Mouse (Mus musculus): ENCODE measurements around the gene Ccdc177. TPM values are rescaled to one million over a fixed set of nuclear protein-coding genes. Genes with fewer than 3 reads are reported as not detected.

Gene Ccdc177
- polyA plus RNA-seq (2015; fragmentation: Nextera tagmentation; extraction: Ambion mirVana) = 0.02 and 0.04 TPM in 2 replicates

DNA sequence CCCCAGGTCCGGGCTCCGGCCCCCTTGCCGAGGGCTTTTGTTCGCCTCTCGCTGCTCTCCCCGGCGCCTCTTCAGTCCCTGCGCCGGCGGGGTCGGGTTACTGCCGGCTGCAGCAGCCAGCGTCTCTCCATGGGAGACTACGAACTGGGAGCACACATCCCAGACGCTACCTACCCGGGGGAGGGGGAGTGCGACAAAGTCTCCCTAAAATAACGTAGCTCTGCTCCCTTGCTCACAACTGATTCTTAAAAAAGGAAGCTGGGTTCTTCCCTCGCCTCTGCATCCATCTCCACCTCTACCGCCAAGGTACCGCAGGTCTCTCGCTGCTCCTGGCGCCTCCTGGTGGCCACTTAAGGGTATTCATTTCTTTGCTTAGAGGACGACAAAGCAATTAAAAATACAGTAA, at the start of gene Ccdc177:
Ccdc177 (minus strand) TSS at position 292 of the 406 bp plus-strand sequence.
- no peak within 1 kb of the TSS for H3K9ac ChIP-seq
- no peak for ATAC-seq (ENCODE audit: insufficient number of reproducible peaks, low FRiP score, low TSS enrichment, low read depth)
- H3K27ac ChIP-seq = no peak within 1 kb of the TSS
- peak within 1 kb of the TSS; percentile 98 for H3K4me2 ChIP-seq
- peaks cover 36% of the 10 kb centered on the region for H3K4me1 ChIP-seq
- no peaks in the 10 kb centered on the region for H3K36me3 ChIP-seq
- no peaks in the 10 kb centered on the region for H3K9me3 ChIP-seq
- H3K4me3 ChIP-seq = peak within 1 kb of the TSS; percentile 40
- WGBS = under 1% methylated on average over 24 of the region's 24 CpGs
- peaks cover 71% of the 10 kb centered on the region for H3K27me3 ChIP-seq

DNA sequence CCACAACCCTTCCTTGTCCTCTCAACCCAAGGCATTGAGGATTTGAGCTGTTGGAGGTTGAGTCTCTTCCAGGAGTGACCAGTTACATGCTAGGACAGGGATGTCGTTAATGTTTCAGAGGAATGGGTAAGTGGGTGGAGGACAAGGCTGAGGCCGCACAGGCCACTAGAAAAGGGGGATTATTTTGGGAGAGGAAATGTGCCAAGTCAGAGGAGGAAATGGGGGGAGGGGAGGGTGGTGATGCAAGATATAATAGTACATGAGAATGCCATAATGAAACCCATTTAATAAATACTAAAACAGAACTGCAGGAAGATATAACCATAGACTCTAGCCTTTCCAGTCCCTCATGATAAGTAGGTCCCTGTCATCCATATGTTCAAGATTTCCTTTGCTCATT, 49.5 kb upstream of the Ccdc177 start:
- Histone ChIP-seq H3K27me3 (no peaks in the 10 kb centered on the region), H3K4me1 (peaks cover 15% of the 10 kb centered on the region; the same call in 1 of the 2 replicates), H3K36me3 (no peaks in the 10 kb centered on the region), H3K4me2 (no peak overlapping the region), H3K9me3 (no peaks in the 10 kb centered on the region), H3K4me3 (no peak overlapping the region), H3K27ac (no peak overlapping the region), H3K9ac (no peak overlapping the region)
- ATAC-seq (ENCODE audit: insufficient number of reproducible peaks, low FRiP score, low TSS enrichment, low read depth) = no peak
- WGBS = 59% methylated on average over 2 of the region's 2 CpGs

DNA sequence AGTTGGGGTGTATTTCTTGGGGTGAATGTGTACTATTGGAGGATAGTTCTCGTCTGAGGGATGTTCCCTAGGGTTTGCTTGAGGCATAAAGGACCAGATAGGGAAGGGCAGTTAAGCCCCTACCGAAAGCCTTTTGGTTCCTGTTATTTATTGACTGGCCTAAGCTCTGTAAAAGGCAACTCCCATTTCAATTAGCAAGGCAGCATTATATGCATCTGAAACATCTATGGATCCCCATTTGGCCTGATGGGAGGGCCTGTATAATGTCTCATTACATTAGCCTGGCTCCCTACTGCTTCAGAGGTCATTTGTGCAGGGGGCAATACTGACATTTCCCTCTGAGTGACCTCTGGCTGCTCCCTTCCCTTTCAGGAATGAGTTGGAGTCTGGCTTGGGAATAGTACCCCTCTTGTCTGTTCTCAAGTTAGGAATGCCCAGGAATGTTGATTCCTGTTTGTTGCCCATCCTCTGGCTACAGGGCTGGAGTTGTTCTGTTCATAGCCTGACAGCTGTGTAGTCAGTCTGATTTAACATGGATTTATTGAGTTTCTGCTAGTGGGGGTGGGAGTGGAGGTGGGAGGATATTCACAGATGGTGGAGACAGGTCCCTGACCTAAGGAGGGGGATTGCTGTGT, 47.1 kb upstream of the Ccdc177 start:
- no peak overlapping the region for H3K9ac ChIP-seq
- no peak overlapping the region for H3K4me2 ChIP-seq
- ATAC-seq (ENCODE audit: insufficient number of reproducible peaks, low FRiP score, low TSS enrichment, low read depth) = no peak
- WGBS = 44% methylated on average over 2 of the region's 2 CpGs
- no peaks in the 10 kb centered on the region for H3K27me3 ChIP-seq
- no peaks in the 10 kb centered on the region for H3K9me3 ChIP-seq
- no peaks in the 10 kb centered on the region for H3K36me3 ChIP-seq
- no peak overlapping the region for H3K27ac ChIP-seq
- H3K4me1 ChIP-seq = peaks cover 21% of the 10 kb centered on the region
- H3K4me3 ChIP-seq = no peak overlapping the region

DNA sequence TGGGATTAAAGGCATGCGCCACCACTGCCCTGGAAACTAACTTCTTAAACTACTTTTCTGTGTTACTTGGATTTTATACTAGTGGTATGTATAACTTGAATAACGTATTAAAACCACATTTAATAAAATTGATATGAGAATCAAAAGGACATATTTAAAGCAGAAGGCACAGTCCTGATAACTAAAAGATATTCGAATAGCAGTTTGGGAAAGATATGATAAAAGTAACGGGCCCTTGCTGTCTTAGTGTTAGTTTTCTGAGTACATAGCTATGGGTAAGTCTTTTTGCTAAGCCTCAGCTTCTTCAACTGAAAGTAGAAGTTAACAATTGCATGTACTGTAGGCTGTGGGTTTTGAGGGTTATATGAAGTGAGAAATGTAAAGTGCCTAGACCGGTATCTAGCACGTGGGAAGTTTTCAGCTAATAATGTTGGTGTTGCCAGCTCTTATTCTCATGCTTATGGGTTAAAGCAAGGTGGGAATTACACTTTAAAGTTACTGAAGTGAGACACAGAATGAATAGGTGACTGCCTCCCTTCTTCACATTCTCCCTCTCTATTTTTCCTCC, 44.5 kb upstream of the Ccdc177 start:
- H3K36me3 ChIP-seq = no peaks in the 10 kb centered on the region
- no peaks in the 10 kb centered on the region for H3K27me3 ChIP-seq
- WGBS = 85% methylated on average over 6 of the region's 6 CpGs

DNA sequence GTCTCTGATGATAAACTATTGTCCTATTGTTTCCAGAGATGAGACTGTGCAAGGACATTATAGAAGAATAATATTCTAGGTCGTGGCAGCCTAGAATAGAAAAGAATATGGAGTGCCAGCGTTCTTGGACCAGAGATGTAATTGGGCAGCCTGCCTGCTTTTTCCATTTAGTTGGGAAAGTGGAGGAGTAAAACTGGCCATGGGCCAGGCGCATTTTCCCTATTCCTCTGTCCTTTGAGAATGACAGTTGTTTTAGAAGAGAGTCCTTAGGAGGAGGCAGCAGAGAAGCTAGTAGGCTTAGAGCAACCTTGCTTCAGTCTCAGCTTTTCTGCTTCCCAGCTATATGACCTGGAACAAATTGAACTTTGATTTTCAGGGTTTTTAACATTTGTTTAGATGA, 43.4 kb upstream of the Ccdc177 start:
- Histone ChIP-seq H3K36me3 (no peaks in the 10 kb centered on the region), H3K27ac (0 out of 2 replicates have a peak overlapping the region, but pooled peaks have one; percentile 17), H3K4me2 (no peak overlapping the region), H3K27me3 (no peaks in the 10 kb centered on the region), H3K4me1 (peaks cover 9% of the 10 kb centered on the region), H3K4me3 (no peak overlapping the region), H3K9me3 (no peaks in the 10 kb centered on the region), H3K9ac (no peak overlapping the region)
- 41% methylated on average over 3 of the region's 3 CpGs for WGBS
- ATAC-seq (ENCODE audit: insufficient number of reproducible peaks, low FRiP score, low TSS enrichment, low read depth) = no peak

More for the DNA sequence above, 44.5 kb upstream of the Ccdc177 start:
- no peak overlapping the region for H3K4me2 ChIP-seq
- no peak overlapping the region for H3K9ac ChIP-seq
- H3K4me3 ChIP-seq = no peak overlapping the region
- ATAC-seq (ENCODE audit: insufficient number of reproducible peaks, low FRiP score, low TSS enrichment, low read depth) = no peak
- H3K4me1 ChIP-seq = peaks cover 11% of the 10 kb centered on the region
- no peak overlapping the region for H3K27ac ChIP-seq
- no peaks in the 10 kb centered on the region for H3K9me3 ChIP-seq

DNA sequence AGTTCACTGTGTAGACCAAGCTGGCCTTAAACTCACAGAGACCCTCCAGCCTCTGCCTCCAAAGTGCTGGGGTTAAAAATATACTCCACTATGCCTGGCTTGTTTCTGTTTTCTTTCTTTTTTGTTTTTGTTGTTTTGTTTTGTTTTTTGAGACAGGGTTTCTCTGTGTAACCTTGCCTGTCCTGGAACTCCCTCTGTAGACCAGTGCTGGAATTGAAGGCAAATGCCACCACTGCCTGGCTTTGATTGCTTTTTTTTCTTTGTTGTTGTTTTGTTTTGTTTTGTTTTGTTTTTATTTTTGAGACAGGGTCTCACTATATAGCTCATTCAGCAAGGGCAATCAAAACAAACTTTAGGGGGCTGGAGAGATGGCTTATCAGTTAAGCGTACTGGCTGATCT, 41.0 kb upstream of the Ccdc177 start:
- H3K9me3 ChIP-seq = no peaks in the 10 kb centered on the region
- H3K9ac ChIP-seq = no peak overlapping the region
- H3K4me3 ChIP-seq = no peak overlapping the region
- WGBS = 98% methylated on average over 1 of the region's 1 CpGs
- H3K4me1 ChIP-seq = peaks cover 7% of the 10 kb centered on the region
- no peaks in the 10 kb centered on the region for H3K27me3 ChIP-seq
- no peak overlapping the region for H3K4me2 ChIP-seq
- no peak for ATAC-seq (ENCODE audit: insufficient number of reproducible peaks, low FRiP score, low TSS enrichment, low read depth)
- no peaks in the 10 kb centered on the region for H3K36me3 ChIP-seq
- no peak overlapping the region for H3K27ac ChIP-seq

DNA sequence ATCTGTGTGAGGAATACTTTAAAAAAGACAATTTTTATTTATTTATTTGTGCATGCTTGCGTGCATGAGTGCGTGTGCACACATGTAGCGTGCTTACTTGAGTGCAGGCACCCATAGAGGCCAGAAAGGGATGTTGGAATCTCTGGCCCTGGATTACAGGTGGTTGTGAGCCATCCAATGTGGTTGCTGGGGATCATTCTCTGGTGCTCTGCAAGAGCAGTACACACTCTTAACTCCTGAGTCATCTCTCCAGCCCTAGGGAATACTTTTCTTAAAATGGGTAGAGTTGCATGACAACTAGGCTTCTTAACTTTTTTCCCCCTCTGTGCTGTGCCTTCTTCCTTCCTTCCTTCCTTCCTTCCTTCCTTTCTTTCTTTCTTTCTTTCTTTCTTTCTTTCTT, 39.7 kb upstream of the Ccdc177 start:
- no peak for ATAC-seq (ENCODE audit: insufficient number of reproducible peaks, low FRiP score, low TSS enrichment, low read depth)
- Histone ChIP-seq H3K4me2 (no peak overlapping the region), H3K27me3 (no peaks in the 10 kb centered on the region), H3K4me3 (no peak overlapping the region), H3K4me1 (peaks cover 7% of the 10 kb centered on the region), H3K9me3 (no peaks in the 10 kb centered on the region), H3K36me3 (no peaks in the 10 kb centered on the region), H3K27ac (no peak overlapping the region), H3K9ac (no peak overlapping the region)
- 97% methylated on average over 3 of the region's 3 CpGs for whole genome bisulfite sequencing

DNA sequence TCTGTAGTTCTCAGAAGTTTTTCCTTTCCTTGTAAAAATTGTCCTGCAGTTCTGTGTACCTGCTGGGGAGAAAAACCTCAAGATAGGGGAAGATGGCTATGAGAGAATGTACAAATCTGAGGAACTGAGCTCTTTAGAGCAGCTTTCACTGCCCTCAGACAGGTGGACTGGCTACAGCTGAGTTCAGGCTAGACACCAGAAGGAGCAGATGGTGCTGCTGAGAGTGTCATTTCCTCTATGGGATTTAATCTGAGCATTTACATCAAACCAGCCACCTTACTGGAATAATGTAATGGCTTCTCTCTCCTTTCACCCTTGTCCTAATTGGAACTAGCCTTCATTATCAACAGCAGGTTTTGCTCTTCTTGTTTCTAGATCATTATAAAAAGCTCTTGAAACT, 37.8 kb upstream of the Ccdc177 start:
- Histone ChIP-seq H3K4me3 (no peak overlapping the region), H3K4me1 (no peaks in the 10 kb centered on the region), H3K9ac (no peak overlapping the region), H3K4me2 (no peak overlapping the region), H3K27me3 (no peaks in the 10 kb centered on the region), H3K36me3 (no peaks in the 10 kb centered on the region), H3K27ac (no peak overlapping the region), H3K9me3 (no peaks in the 10 kb centered on the region)
- no peak for ATAC-seq (ENCODE audit: insufficient number of reproducible peaks, low FRiP score, low TSS enrichment, low read depth)

DNA sequence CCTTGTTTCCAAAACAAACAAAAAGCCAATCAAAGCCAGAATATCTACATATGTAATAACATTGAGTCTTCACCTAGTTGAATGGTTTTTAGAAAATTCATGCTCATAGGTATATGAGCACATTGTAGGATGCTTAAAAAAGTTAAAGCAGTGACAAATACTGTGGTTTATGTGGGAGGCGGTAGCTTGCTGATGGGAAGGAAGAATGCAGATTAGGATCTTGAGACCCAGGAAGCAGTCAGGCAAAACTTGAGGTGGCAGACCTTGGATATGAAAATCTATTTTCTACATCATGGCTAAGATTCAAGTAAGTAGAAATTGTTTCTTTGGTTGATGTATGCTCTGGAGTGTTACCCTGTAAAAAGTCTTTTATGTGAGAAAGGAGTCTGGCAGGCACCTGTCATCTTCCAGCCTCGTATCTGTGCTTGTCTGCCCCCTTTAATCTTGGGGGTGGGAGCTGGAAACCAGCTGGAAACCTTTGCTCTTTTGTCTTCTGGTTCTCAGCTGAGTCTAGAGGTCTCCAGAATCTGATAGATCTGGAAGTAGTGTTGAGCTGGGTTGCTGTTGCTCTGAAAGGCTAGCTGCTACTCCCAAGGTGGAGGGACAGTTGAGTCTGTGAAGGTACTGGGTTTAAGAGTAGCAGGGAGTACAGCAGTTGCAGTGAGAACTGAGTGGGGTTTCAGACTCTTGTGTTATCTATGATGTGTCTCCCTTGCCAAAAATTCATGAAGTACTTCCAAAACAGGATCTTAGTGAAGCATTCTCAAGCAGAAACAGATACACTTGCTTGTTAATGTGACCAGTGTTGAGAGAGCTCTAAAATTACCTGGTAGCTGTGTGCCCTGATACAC, 34.7 kb upstream of the Ccdc177 start:
- H3K27me3 ChIP-seq = no peaks in the 10 kb centered on the region
- no peak overlapping the region for H3K4me3 ChIP-seq
- ATAC-seq (ENCODE audit: insufficient number of reproducible peaks, low FRiP score, low TSS enrichment, low read depth) = no peak
- no peak overlapping the region for H3K4me2 ChIP-seq
- H3K27ac ChIP-seq = no peak overlapping the region
- H3K9me3 ChIP-seq = no peaks in the 10 kb centered on the region
- 54% methylated on average over 2 of the region's 2 CpGs for WGBS
- no peak overlapping the region for H3K9ac ChIP-seq
- H3K4me1 ChIP-seq = peaks cover 17% of the 10 kb centered on the region
- no peaks in the 10 kb centered on the region for H3K36me3 ChIP-seq

DNA sequence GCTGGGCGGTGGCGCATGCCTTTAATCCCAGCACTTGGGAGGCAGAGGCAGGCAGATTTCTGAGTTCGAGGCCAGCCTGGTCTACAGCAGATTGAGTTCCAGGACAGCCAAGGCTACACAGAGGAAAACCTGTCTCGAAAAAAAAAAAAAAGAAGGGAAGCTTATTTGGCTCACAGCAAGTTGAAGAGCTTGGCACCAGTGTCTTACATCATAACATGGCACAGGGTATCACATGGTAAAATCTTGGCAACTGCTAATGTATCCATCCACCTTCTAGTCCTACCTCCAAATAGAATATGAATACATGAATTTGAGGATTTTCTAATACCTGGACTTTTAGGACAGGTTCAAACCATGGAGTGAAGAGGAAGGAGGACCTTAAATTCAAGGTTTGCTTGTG, 34.0 kb upstream of the Ccdc177 start:
- Histone ChIP-seq H3K4me1 (peaks cover 21% of the 10 kb centered on the region), H3K4me2 (no peak overlapping the region), H3K9ac (no peak overlapping the region), H3K27me3 (no peaks in the 10 kb centered on the region), H3K36me3 (no peaks in the 10 kb centered on the region), H3K4me3 (no peak overlapping the region), H3K27ac (no peak overlapping the region), H3K9me3 (no peaks in the 10 kb centered on the region)
- ATAC-seq (ENCODE audit: insufficient number of reproducible peaks, low FRiP score, low TSS enrichment, low read depth) = no peak
- WGBS = 90% methylated on average over 4 of the region's 4 CpGs

DNA sequence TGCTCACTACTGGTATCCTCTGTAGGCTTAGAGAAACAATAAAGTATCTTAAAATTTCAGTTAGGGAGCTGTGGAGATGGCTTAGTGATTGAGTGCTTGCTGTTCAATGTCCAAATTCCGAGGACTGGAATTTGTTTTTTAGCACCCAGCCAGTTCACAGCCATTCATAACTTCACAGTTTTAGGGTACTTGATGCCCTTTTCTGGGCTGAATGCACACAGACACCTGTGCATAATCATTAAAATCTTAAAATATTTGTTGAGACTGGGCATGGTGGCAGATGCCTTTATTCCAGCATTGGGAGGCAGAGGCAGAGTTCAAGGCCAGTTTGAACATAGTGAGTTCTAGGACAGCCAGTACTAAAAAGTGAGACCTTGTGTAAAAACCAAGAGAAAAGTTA, 33.0 kb upstream of the Ccdc177 start:
- no peaks in the 10 kb centered on the region for H3K9me3 ChIP-seq
- H3K4me1 ChIP-seq = peaks cover 21% of the 10 kb centered on the region
- no peaks in the 10 kb centered on the region for H3K27me3 ChIP-seq
- no peak overlapping the region for H3K4me3 ChIP-seq
- WGBS = 80% methylated on average over 1 of the region's 1 CpGs
- H3K36me3 ChIP-seq = no peaks in the 10 kb centered on the region
- H3K9ac ChIP-seq = no peak overlapping the region
- H3K4me2 ChIP-seq = no peak overlapping the region
- ATAC-seq (ENCODE audit: insufficient number of reproducible peaks, low FRiP score, low TSS enrichment, low read depth) = no peak
- no peak overlapping the region for H3K27ac ChIP-seq

DNA sequence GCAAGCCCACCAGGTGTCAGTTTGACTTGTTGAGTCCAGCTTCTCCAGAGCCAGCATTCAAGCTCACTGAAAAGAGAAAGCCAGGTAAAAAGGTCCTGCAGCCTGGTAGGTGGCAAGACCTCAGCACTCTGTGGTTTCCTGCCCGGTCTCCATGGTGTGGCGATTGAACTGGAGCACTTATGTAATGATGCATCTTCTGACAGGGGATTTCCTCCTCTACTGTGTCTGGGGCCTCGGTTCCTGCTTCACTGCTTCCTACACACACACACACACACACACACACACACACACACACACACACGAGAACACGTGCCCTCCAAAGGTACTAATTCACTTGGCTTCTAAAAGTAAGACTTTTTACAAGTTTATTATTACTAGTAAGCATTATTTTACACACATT, 32.4 kb upstream of the Ccdc177 start:
- H3K36me3 ChIP-seq = no peaks in the 10 kb centered on the region
- H3K27me3 ChIP-seq = no peaks in the 10 kb centered on the region
- H3K9me3 ChIP-seq = no peaks in the 10 kb centered on the region
- peaks cover 21% of the 10 kb centered on the region for H3K4me1 ChIP-seq
- H3K9ac ChIP-seq = no peak overlapping the region
- 61% methylated on average over 5 of the region's 5 CpGs for WGBS
- no peak for ATAC-seq (ENCODE audit: insufficient number of reproducible peaks, low FRiP score, low TSS enrichment, low read depth)
- H3K4me2 ChIP-seq = no peak overlapping the region
- H3K27ac ChIP-seq = no peak overlapping the region
- no peak overlapping the region for H3K4me3 ChIP-seq

Data from limb, embryonic 15.5 days (tissue).